Mouse (Mus musculus): ENCODE data around the gene 1700061G19Rik.

1700061G19Rik gene

DNA sequence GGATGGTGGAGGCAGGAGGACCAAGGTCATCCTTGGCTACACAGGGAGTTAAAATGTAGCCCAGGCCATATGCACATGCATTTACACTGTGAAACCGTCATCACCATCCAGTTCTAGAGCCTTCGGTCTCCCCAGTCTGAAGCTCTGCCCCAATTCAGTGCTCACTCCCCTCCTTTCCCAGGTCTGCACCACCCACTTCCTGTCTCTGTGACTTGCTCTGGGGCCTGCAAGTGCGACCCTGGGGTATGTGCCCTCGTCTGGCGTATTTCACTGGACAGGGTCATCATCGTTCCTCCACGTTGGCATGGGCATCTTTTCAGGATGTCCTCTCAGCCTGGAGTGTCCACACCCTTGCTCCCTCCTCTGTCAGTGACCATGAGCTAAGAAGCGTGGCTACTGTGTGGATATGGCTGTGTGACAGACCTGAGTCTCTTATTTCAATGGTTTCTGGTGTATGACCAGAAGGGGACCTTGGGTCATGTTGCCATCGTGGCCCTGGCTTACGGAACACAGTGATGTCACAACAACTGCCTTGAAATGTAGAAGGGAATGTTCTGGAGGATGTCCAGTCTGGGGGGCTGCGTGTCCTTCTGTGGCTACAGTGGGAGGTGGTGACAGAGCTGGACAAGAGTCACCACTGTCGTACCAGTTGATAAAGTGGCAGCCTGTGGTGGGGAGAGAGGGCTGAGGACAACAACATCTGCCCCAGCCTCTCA lies at the start of gene 1700061G19Rik:
Gene 1700061G19Rik (plus strand): TSS at position 542 of the 716 bp plus-strand sequence.
- no peak for DNase-seq (ENCODE audit: low spot score in 2 of 2)

GRCm38 (mm10) chr17:56826718-56827117 lies 48.6 kb upstream of the 1700061G19Rik start:
- DNase-seq (ENCODE audit: low spot score in 2 of 2), result peak; percentile 40 to 58

GRCm38 (mm10) chr17:56829171-56829570 lies 46.1 kb upstream of the 1700061G19Rik start:
- no peak for DNase-seq (ENCODE audit: low spot score in 2 of 2)

DNA sequence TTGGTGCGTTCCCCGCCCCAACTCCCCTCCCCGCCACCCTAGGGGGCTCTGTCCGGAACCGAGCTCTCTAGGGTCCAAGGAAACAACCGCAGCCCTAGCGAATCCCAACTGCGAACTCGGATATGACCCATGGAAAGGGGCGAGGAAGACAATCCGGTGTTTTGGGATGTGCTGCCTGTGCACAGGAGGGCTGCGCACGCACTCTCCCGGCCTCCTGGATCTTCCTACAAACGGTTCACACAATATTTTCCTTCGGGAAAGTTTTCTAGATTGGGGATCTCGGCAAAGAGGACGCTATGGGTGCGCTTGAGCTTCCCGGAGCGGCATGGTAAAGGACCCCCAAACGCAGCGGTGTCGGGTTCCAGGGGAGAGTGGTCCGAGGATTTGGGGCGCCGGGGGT lies 45.5 kb upstream of the 1700061G19Rik start:
- no peak for DNase-seq (ENCODE audit: low spot score in 2 of 2)

DNA sequence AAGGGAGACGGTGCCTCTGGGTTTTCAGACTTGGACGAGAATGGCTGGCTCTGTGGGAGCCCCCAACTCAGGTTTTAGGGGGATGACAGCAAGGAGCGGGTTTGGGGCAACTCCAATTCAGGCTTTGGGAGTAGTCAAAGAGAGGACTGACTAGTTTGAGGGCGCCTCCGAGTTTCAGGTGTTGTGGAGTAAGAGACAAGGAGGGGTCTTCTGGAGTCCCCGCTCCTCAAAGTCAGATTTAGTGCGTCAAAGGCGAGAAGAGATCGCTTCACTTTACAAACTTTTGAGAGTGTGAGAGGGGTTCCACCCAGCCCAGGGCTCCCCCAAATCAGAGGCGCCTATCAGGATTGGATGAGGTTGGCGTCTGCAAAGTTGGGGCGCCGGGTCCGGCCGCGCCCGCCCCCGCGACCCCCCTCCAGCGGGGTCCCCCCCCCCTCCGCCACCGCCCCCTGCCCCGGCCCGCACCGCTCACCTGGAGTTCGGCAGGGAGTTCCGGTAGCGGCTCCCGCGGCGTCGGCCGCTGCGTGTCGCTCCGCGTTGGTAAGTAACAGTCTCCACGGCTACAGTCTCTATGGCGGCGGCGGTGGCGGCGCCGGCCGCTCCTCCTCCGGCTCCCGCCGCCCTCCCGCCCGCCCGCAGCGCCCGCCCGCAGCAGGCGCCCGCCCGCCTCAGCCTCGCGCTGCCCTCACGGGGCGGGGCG lies 44.7 kb upstream of the 1700061G19Rik start, which contains the start of gene Rfx2:
Gene Rfx2 (minus strand): TSS at position 603 of the 700 bp plus-strand sequence.
- DNase-seq (ENCODE audit: low spot score in 2 of 2), result no peak

GRCm38 (mm10) chr17:56831111-56831816 lies 44.0 kb upstream of the 1700061G19Rik start:
- DNase-seq (ENCODE audit: low spot score in 2 of 2), result peak; percentile 98

DNA sequence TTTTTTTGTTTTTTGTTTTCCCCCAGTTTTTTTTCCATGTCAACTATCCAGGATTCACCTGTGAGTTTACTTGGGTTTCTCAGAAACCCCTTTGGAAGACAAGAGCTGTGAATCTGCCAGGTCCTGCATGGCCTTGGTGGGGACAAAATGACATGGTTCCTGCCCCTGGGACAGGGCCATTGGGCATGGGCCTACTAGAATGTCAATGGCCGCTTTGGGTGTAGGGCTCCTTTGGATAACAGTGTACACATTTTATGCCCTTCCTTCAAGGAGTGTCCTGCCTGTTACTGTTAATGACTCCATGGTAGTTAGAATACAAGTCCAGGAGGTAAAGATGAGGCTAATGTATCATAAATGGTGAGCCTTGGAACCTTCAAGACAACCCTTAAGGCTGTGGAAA lies 42.4 kb upstream of the 1700061G19Rik start:
- no peak for DNase-seq (ENCODE audit: low spot score in 2 of 2)

DNA sequence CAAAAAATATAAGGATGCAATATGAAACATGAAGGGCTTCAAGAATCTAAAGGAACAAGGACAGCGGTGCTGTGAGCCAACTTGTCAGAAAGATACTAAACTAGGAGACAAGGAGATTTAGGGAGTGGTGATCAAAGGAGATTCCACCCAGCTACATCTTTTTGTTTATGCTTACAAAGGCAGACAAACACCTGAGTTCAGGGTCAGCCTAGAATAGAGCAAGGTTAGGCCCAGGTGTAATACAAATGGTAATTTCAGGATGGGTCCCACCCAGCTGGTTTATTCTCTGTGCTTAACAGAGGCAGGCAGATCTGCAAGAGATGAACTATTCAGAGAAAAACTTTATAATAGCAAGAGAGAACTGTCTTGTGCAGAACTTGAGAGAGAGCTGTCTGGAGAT lies 41.9 kb upstream of the 1700061G19Rik start:
- DNase-seq (ENCODE audit: low spot score in 2 of 2), result no peak

- DNase-seq (ENCODE audit: low spot score in 2 of 2), result peak; percentile 59 to 65
Observed at GRCm38 (mm10) chr17:56836336-56836735, 38.9 kb upstream of the 1700061G19Rik start.

GRCm38 (mm10) chr17:56840524-56840923 lies 34.8 kb upstream of the 1700061G19Rik start:
- no peak for DNase-seq (ENCODE audit: low spot score in 2 of 2)

DNA sequence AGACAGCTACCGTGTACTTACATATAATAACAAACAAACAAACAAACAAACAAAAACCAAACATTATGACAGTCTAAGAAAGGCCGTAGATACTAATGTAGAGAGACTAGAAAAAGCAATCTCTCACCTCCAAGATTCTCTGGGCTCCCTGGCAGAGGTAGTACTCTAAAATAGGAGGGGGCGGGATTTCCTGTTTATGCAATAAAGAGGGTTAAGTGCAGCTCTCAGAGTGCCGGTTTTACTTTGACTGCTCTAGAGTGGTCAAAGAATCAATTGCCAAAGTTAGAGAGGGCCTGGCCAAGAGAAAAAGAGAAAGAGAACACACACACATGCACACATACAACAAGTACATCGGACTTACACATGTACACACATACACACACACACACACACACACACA lies 33.1 kb upstream of the 1700061G19Rik start:
- no peak for DNase-seq (ENCODE audit: low spot score in 2 of 2)

- peak in 1 of 2 experiments; percentile 25 for DNase-seq (ENCODE audit: low spot score in 2 of 2)
Observed at GRCm38 (mm10) chr17:56843678-56844077, 31.6 kb upstream of the 1700061G19Rik start.

DNA sequence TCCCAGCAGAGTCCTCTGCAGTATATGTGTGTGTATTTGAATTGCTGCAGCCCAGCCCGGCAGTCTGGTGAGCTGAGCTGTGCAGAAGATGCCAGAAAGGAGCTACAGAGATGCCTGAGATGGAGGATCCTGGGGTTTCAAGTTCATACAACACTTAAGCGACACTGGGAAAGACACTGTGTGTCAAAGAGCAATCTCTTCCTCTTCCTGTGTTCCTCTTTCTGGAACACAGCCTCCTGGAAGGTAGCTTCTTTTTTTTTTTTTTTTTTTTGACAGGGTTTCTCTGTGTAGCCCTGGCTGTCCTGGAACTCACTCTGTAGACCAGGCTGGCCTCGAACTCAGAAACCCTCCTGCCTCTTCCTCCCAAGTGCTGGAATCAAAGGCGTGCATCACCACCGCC lies 26.5 kb upstream of the 1700061G19Rik start:
- no peak for DNase-seq (ENCODE audit: low spot score in 2 of 2)

DNA sequence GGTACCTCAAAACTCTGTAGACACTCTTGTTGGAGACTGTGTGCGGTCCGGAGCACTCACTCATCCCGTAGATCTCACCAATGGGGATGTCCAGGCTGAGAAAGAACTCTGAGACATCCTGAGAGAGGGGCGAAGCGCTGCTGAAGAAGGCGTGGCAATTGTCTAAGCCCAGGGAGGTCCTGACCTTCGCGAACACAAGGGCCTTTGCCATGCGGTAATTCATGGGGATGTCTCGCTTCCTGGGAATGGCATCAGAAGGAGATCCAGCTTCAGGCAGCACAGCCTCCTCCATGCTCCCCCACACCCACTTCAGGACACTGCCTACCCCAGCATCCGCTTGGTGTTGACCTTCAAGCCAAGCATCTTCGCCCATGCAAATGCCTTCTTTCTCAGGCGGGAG lies 25.6 kb upstream of the 1700061G19Rik start:
- no peak for DNase-seq (ENCODE audit: low spot score in 2 of 2)

DNA sequence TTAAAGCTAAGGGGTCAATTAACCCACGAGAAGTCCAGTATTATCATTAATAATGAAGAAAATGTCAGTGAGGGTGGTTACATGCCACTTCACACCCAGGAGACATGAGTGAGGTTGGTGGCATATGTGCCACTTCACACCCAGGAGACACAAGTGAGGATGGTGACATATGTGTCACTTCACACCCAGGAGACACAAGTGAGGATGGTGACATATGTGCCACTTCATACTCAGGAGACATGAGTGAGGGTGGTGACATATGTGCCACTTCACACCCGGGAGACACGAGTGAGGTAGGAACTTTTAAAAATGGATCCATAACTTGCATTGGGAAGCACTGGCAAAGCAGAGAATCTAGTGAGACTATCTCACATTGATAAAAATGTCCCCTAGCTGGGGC lies 24.1 kb upstream of the 1700061G19Rik start:
- no peak for DNase-seq (ENCODE audit: low spot score in 2 of 2)

DNA sequence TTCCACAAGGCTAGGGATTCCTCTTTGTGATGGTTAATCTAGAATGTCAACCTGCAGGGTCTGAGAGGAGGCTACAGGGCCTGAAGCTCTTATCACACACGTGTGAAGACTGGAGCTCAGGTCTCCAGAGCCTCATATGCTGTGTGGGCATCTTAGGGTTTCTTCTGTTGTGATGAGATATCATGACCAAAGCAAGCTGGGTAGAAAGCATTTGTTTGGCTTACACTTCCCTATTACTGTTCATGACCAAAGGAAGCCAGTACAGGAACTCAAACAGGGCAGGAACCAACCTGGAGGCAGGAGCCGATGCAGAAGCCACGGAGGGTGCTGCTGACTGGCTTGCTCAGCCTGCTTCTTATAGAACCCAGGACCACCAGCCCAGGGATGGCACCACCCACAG lies 19.9 kb upstream of the 1700061G19Rik start:
- DNase-seq (ENCODE audit: low spot score in 2 of 2), result no peak

DNA sequence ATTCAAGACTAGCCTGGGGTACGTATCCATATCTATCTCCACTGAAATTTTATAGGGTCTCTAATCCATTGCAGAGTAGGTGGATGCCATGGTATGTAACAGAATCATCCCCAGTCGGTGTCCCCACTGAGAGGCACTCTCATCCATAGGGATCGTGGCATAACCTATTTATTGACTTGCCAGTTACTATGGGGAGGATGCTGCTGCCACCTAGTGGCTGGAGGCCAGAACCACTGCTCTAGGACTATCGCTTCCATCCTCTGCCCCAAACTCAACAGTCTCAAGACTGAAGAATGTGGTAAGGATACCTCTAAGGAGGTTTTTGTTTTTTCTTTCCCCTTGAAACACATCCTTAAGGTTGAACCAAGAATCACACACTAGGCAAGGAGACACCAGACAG lies 17.1 kb upstream of the 1700061G19Rik start:
- DNase-seq (ENCODE audit: low spot score in 2 of 2), result peak; percentile 52 to 60

- DNase-seq (ENCODE audit: low spot score in 2 of 2), result no peak
Observed at GRCm38 (mm10) chr17:56858922-56859321, 16.4 kb upstream of the 1700061G19Rik start.

GRCm38 (mm10) chr17:56861197-56861596 lies 14.1 kb upstream of the 1700061G19Rik start:
- no peak for DNase-seq (ENCODE audit: low spot score in 2 of 2)

- DNase-seq (ENCODE audit: low spot score in 2 of 2), result no peak
Observed at GRCm38 (mm10) chr17:56866071-56866470, 9.2 kb upstream of the 1700061G19Rik start.

- DNase-seq (ENCODE audit: low spot score in 2 of 2), result no peak
Observed at GRCm38 (mm10) chr17:56869481-56869977, 5.7 kb upstream of the 1700061G19Rik start.

GRCm38 (mm10) chr17:56870287-56870953 lies 4.9 kb upstream of the 1700061G19Rik start:
- DNase-seq (ENCODE audit: low spot score in 2 of 2), result no peak
